Mouse (Mus musculus): ENCODE data around the gene Psmc5. TPM values are rescaled to one million over a fixed set of nuclear protein-coding genes. Genes with fewer than 3 reads are reported as not detected.

Gene Psmc5
- total RNA-seq, 2 experiments from 2014 or later = 121 to 132 TPM

- Histone ChIP-seq H3K27ac (no peak overlapping the region), H3K4me3 (no peak overlapping the region)
- intact Hi-C loops (cut with DNase I) = no loop called here
- peak; percentile 87 for DNase-seq
- TF ChIP-seq CTCF (IDR thresholded peaks at IDR 0.05) = peak; percentile 59
Observed at GRCm38 (mm10) chr11:106289369-106289768, 33.4 kb downstream of the Psmc5 start.

DNA sequence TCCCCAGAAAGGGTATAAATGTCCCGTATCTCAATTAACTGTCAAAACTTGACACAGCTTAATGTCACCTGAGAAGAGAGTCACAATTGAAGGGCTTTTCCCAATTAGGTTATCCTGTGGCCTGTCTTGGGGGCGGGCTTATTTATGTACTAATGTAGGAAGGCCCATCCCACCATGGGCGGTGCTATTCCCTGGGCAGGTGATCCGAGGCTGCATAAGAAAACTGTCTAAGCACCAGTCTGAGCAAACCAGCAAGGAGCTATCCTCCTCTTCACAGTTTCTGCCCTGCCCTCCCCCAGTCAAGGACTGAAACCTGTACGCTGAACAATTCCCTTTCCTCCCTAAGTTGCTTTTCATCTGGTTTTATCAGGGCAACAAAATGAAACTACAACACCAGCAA lies 34.4 kb downstream of the Psmc5 start:
- intact Hi-C loops (cut with DNase I) = no loop called here
- no peak for TF ChIP-seq CTCF (IDR thresholded peaks at IDR 0.05)
- Histone ChIP-seq H3K4me3 (no peak overlapping the region), H3K27ac (no peak overlapping the region)
- peak; percentile 13 for DNase-seq

DNA sequence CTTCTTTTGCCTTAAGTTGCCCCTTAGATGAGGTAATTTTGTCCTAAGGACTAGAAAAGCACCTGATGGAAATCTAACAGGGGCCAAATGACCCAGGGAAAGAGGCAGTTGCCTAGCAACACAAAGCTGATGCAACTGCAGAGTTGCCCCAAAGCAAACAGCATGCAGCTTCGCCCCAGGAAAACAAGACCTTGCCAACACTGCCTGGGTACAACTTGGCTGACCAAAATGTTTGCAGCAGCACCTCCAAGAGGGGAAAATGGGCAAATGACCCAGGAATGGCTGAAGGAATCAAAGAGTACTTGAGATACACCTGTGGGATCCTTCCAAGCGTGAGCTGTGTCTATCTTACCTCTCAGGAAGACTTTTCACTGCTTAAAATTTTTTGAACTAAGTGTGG lies 35.9 kb downstream of the Psmc5 start:
- Histone ChIP-seq H3K27ac (no peak overlapping the region), H3K4me3 (no peak overlapping the region)
- DNase-seq = peak; percentile 7
- TF ChIP-seq CTCF (IDR thresholded peaks at IDR 0.05) = no peak; the same call in 1 of the 2 replicates
- intact Hi-C loops (cut with DNase I) = no loop called here

- no peak within 1 kb of the TSS for H3K27ac ChIP-seq
- peak; percentile 8 for DNase-seq
- intact Hi-C loops (cut with DNase I) = loop anchor here (2.0 kb wide), 1 partner anchor 65 kb away; no protein-coding TSS in a partner anchor
- no peak within 1 kb of the TSS for H3K4me3 ChIP-seq
- no peak for TF ChIP-seq CTCF (IDR thresholded peaks at IDR 0.05)
Observed at GRCm38 (mm10) chr11:106301765-106302164, 45.8 kb downstream of the Psmc5 start, which contains the start of gene Gh. Gene Gh, minus strand, starts transcription at chr11:106301865.

DNA sequence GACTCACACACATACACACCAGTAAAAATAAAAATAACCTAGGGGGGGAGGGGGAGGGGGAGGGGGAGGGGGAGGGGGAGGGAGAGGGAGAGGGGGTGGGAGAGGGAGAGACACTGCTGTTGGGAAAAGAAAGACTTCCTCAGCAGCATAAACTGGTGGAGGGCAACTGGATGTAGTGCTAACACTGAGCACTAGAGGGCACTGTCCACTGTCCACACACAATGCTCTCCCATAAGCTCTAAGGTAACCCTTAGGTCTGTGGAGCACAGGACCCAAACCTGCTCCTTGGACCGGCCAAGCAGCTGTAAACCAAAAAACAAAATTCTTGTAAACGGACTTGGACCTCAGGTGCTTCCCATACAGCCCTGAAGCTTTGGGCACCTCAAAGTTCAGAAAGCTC lies 46.7 kb downstream of the Psmc5 start:
- Histone ChIP-seq H3K4me3 (no peak overlapping the region), H3K27ac (no peak overlapping the region)
- intact Hi-C loops (cut with DNase I) = loop anchor here (1.0 to 2.0 kb wide), 2 partner anchors 64 to 90 kb away; no protein-coding TSS in a partner anchor
- peak; percentile 72 for DNase-seq
- TF ChIP-seq CTCF (IDR thresholded peaks at IDR 0.05) = peak; percentile 79

- intact Hi-C loops (cut with DNase I) = no loop called here
- no peak for TF ChIP-seq CTCF (IDR thresholded peaks at IDR 0.05)
- peak; percentile 6 for DNase-seq
- Histone ChIP-seq H3K27ac (no peak overlapping the region), H3K4me3 (no peak overlapping the region)
Observed at GRCm38 (mm10) chr11:106305348-106306064, 49.6 kb downstream of the Psmc5 start.

DNA sequence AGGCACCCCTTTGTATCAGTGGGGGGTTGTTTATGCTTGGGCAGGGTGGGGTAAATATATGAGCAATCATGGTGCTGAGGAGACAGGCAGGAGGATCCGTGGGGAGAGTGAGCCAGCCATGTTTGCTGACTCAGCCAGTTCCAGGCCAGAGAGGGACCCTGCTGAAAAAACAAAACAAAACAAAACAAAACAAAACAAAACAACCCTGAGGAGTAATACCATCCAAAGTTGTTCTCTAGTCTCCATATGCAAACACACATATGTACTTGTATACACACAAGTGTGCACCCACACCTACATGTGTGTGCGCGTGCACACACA lies 50.1 kb downstream of the Psmc5 start:
- no peak overlapping the region for H3K27ac ChIP-seq
- no peak for DNase-seq
- no peak for TF ChIP-seq CTCF (IDR thresholded peaks at IDR 0.05)
- no peak overlapping the region for H3K4me3 ChIP-seq
- intact Hi-C loops (cut with DNase I) = no loop called here

GRCm38 (mm10) chr11:106306758-106307157 lies 50.8 kb downstream of the Psmc5 start:
- no peak overlapping the region for H3K4me3 ChIP-seq
- TF ChIP-seq CTCF (IDR thresholded peaks at IDR 0.05) = no peak
- intact Hi-C loops (cut with DNase I) = no loop called here
- DNase-seq = no peak
- H3K27ac ChIP-seq = no peak overlapping the region

GRCm38 (mm10) chr11:106307432-106307831 lies 51.5 kb downstream of the Psmc5 start:
- intact Hi-C loops (cut with DNase I) = no loop called here
- no peak overlapping the region for H3K27ac ChIP-seq
- no peak for TF ChIP-seq CTCF (IDR thresholded peaks at IDR 0.05)
- no peak overlapping the region for H3K4me3 ChIP-seq
- peak; percentile 4 for DNase-seq

- no peak for TF ChIP-seq CTCF (IDR thresholded peaks at IDR 0.05)
- intact Hi-C loops (cut with DNase I) = no loop called here
Observed at GRCm38 (mm10) chr11:106308162-106308561, 52.2 kb downstream of the Psmc5 start.

GRCm38 (mm10) chr11:106310123-106310522 lies 54.2 kb downstream of the Psmc5 start:
- no peak for TF ChIP-seq CTCF (IDR thresholded peaks at IDR 0.05)
- intact Hi-C loops (cut with DNase I) = no loop called here
- DNase-seq = peak; percentile 16
- H3K27ac ChIP-seq = no peak overlapping the region
- H3K4me3 ChIP-seq = no peak overlapping the region

More at GRCm38 (mm10) chr11:106308162-106308561, 52.2 kb downstream of the Psmc5 start:
- peak; percentile 18 for DNase-seq
- H3K4me3 ChIP-seq = no peak overlapping the region
- H3K27ac ChIP-seq = no peak overlapping the region

Other genes starting within 250 kb of the Psmc5 start
- gene Kcnh6, start 248.0 kb upstream of the Psmc5 start, total RNA-seq (2021) = not detected
- gene Dcaf7, start 219.3 kb upstream of the Psmc5 start, total RNA-seq (2021) = 10 to 100 TPM; 23.9 to 28.2 TPM
- gene Taco1, start 190.1 kb upstream of the Psmc5 start, total RNA-seq (2021) = 10 to 100 TPM; 33.5 to 50.1 TPM
- 10 to 100 TPM; 23.2 to 25.7 TPM for gene Map3k3, start 171.5 kb upstream of the Psmc5 start, total RNA-seq (2021)
- not detected for gene Gm10840, start 95.3 kb upstream of the Psmc5 start, total RNA-seq (2021)
- gene Limd2, start 95.3 kb upstream of the Psmc5 start, total RNA-seq (2021) = 1 to 10 TPM; 1.3 to 1.7 TPM
- 10 to 100 TPM; 10.0 to 10.5 TPM for gene Strada, start 54.0 kb upstream of the Psmc5 start, total RNA-seq (2021)
- gene Ccdc47, start 39.8 kb upstream of the Psmc5 start, total RNA-seq (2021) = 10 to 100 TPM; 68.3 to 78.9 TPM
- 10 to 100 TPM; 24.3 to 24.7 TPM for gene Ddx42, start 39.2 kb upstream of the Psmc5 start, total RNA-seq (2021)
- gene Ftsj3, start 75 bp upstream of the Psmc5 start, total RNA-seq (2021) = 10 to 100 TPM; 21.9 to 22.3 TPM
- gene Smarcd2, start 16.8 kb downstream of the Psmc5 start, total RNA-seq (2021) = 10 to 100 TPM; 10.8 to 12.8 TPM
- gene Tcam1, start 20.5 kb downstream of the Psmc5 start, total RNA-seq (2021) = under 1 TPM; 0.08 TPM
- gene Gh, start 45.7 kb downstream of the Psmc5 start, total RNA-seq (2021) = not detected
- gene Cd79b, start 58.6 kb downstream of the Psmc5 start, total RNA-seq (2021) = under 1 TPM; 0.28 to 0.64 TPM
- 100 to 1,000 TPM; 439 to 468 TPM for gene Scn4a, start 97.1 kb downstream of the Psmc5 start, total RNA-seq (2021)
- 1 to 10 TPM; 3.9 to 6.5 TPM for gene Prr29, start 109.3 kb downstream of the Psmc5 start, total RNA-seq (2021)
- 1 to 10 TPM; 4.2 to 6.2 TPM for gene Icam2, start 131.9 kb downstream of the Psmc5 start, total RNA-seq (2021)
- 1 to 10 TPM; 7.3 to 9.2 TPM for gene Ern1, start 231.7 kb downstream of the Psmc5 start, total RNA-seq (2021)